Mouse (Mus musculus) embryonic facial prominence, embryonic 13.5 days (tissue): Measurements from ENCODE around the gene Cnnm4. TPM values are rescaled to one million over a fixed set of nuclear protein-coding genes. Genes with fewer than 3 reads are reported as not detected.
A peak's percentile ranks its signal among the peaks of the same experiment; 100 is the strongest.

Experiments
- ATAC-seq: fragments of 200-750 bp; cut with Nextera tagmentation; 2 replicates; pipeline ENCODE4 v1.8.0; 2017; ENCODE audit warnings: low read depth; ENCODE audit not compliant: insufficient number of reproducible peaks, insufficient read depth, low FRiP score, low TSS enrichment
- H3K27ac ChIP-seq: fragments of 300-500 bp; sonication (generic); 2 replicates; pipeline ENCODE4 v1.5.1; 2015; ENCODE audit warnings: moderate library complexity, mild to moderate bottlenecking, inconsistent platforms
- H3K27me3 ChIP-seq: fragments of 300-500 bp; sonication (generic); 2 replicates; pipeline ENCODE4 v1.6.1; 2015; ENCODE audit warnings: mild to moderate bottlenecking, inconsistent platforms
- H3K36me3 ChIP-seq: fragments of 300-500 bp; sonication (generic); 2 replicates; pipeline ENCODE4 v1.6.1; 2015; ENCODE audit warnings: mild to moderate bottlenecking, inconsistent platforms
- H3K4me1 ChIP-seq: fragments of 300-500 bp; sonication (generic); 2 replicates; pipeline ENCODE4 v1.6.1; 2015; ENCODE audit warnings: inconsistent platforms
- H3K4me2 ChIP-seq: fragments of 300-500 bp; sonication (generic); 2 replicates; pipeline ENCODE4 v1.6.1; 2015; ENCODE audit warnings: moderate library complexity, mild to moderate bottlenecking, inconsistent platforms
- H3K4me3 ChIP-seq: fragments of 300-500 bp; sonication (generic); 2 replicates; pipeline ENCODE4 v1.5.1; 2015; ENCODE audit warnings: mild to moderate bottlenecking, inconsistent platforms
- H3K9ac ChIP-seq: fragments of 300-500 bp; sonication (generic); 2 replicates; pipeline ENCODE4 v1.6.1; 2015; ENCODE audit warnings: mild to moderate bottlenecking, inconsistent platforms
- H3K9me3 ChIP-seq: fragments of 300-500 bp; sonication (generic); 2 replicates; pipeline ENCODE4 v1.6.1; 2016; ENCODE audit warnings: inconsistent platforms
- WGBS: fragments of 180-500 bp; shearing (Covaris S2); methylation state at CpG from one replicate; pipeline ENCODE4 v1.1.7; 2015; ENCODE audit warnings: mixed read lengths; 5-methylcytosine and 5-hydroxymethylcytosine counted together
- polyA plus RNA-seq: library from polyadenylated mRNA; unstranded; fragments of >200 nt; fragmentation: Nextera tagmentation; extraction: Ambion mirVana; gene quantifications from 2 replicates; pipeline ENCODE4 v1.2.1, GENCODE M21; 2015

Cnnm4 gene
- polyA plus RNA-seq, 1 experiment from 2014 or later = 15.6 TPM

DNA sequence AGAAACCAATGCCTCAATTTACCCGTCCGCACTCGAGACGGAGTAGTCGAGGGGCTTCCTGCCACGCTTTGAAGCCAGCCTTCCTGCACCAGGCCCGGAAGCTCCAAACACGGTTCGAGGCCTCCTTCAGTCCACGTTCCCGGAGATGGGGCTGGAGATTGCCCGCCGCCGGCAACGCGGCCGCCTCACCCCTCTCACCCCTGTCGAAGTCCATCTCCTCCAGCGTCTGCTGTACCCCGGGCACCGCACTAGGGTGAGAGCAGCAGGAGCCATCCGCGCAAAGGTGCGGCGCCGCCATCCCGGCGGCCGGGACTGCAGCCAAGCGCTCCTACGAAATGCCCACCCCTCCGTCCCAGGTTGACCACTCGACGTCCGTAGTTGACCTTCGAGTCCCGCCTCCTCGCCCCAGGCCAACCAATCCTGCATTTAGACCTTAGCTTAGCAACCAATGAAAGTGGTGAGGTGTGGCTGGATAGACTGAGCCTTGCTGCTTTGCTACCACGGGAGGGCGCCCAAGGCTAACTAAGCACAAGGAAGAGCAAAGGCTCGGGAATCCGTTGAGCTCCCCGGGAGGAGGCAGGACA lies 75.6 kb downstream of the Cnnm4 start, which contains the start of gene Ankrd39:
Gene Ankrd39, minus strand, starts transcription at position 558 of the 584 bp plus-strand sequence.
- peaks cover 54% of the 10 kb centered on the region for H3K4me1 ChIP-seq
- under 1% methylated on average over 43 of the region's 43 CpGs for WGBS
- H3K36me3 ChIP-seq = peaks cover 47% of the 10 kb centered on the region
- no peaks in the 10 kb centered on the region for H3K9me3 ChIP-seq
- peak; percentile 88 for ATAC-seq
- H3K27ac ChIP-seq = peak within 1 kb of the TSS; percentile 89
- peak within 1 kb of the TSS; percentile 74 for H3K4me2 ChIP-seq
- peak within 1 kb of the TSS; percentile 71 for H3K4me3 ChIP-seq
- H3K27me3 ChIP-seq = no peaks in the 10 kb centered on the region
- H3K9ac ChIP-seq = peak within 1 kb of the TSS; percentile 78

DNA sequence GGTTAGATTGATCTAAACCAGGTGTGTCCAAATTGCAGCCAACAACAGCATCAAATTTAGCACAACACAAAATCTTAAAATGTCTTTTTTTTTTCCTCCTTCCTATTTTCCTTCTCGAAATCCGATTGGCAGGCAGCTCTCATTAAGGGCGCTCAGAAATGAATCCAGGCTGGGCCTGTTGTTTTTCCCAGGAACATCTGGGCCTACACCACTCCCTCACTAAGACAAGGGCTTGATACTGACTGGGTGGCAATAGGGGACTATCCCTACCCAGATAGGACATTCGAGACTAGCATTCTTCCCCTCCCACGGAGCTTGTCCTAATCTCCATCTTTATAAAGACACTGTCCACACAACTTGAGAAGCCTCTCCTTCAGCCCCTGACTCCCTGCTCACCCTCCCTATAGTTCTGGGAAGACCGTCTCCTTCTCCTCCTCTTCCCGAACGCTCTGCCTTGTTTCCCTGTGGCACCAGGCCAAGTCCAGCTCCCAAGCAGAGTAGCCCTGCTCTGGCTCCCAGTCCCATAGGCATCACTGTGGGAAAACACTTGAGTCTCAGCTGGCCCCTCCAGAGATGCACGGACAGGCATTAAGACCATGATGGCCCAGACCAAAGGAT lies 76.7 kb downstream of the Cnnm4 start:
- Histone ChIP-seq H3K9me3 (no peaks in the 10 kb centered on the region), H3K4me3 (no peak overlapping the region), H3K9ac (peak overlapping the region; percentile 57), H3K27me3 (no peaks in the 10 kb centered on the region), H3K4me1 (peaks cover 54% of the 10 kb centered on the region), H3K27ac (peak overlapping the region; percentile 89), H3K36me3 (peaks cover 51% of the 10 kb centered on the region), H3K4me2 (peak overlapping the region; percentile 38; the same call in 1 of the 2 replicates)
- no peak for ATAC-seq
- WGBS = 22% methylated on average over 9 of the region's 9 CpGs

DNA sequence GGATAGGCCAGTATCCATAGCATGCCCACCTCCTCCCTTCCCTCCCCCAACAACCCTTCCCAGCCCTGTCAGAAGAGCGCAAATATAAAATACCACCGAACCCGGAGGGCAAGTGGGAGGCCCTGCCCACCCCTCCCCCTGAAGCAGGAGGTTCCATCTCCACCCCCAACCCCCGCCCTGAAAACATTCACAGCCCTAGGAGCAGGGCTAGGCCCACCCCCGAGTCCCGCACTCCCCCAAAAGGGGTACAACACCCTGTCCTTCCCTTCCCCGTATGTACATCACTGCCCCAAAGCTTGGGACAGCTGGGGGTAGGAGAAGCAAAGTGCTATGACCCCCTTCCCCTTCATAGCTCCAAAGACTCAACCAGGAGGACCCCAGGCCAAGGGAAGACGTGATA lies 77.4 kb downstream of the Cnnm4 start:
- ATAC-seq = no peak
- Histone ChIP-seq H3K4me2 (peak overlapping the region; percentile 24; the same call in 1 of the 2 replicates), H3K9me3 (no peaks in the 10 kb centered on the region), H3K9ac (peak overlapping the region; percentile 55), H3K4me1 (peaks cover 48% of the 10 kb centered on the region), H3K27me3 (no peaks in the 10 kb centered on the region), H3K4me3 (peak overlapping the region; percentile 9; the same call in 1 of the 2 replicates), H3K36me3 (peaks cover 57% of the 10 kb centered on the region), H3K27ac (peak overlapping the region; percentile 89)
- WGBS = 29% methylated on average over 8 of the region's 8 CpGs

DNA sequence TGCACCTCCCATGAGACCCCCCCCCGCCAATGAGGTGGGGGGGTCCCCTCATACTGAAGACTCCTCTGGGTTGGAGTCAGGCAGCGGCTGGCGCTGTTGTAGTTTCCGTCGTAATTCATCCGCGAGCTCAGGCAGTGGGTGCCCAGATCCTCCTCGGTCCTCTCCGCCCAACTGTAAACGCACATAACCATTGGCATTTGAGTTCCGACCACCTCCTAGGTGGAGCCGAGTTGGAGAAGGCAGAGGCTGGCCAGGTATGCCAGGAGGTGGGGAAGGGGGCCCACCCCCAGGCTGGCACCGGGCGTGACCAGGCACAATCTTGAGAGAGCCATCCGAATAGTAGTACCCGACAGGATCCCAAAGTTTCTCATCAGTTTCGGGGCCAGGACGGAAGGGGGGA lies 78.1 kb downstream of the Cnnm4 start:
- Histone ChIP-seq H3K27ac (peak overlapping the region; percentile 89), H3K4me2 (peak overlapping the region; percentile 24; the same call in 1 of the 2 replicates), H3K27me3 (no peaks in the 10 kb centered on the region), H3K4me1 (peaks cover 49% of the 10 kb centered on the region), H3K36me3 (peaks cover 65% of the 10 kb centered on the region), H3K9ac (peak overlapping the region; percentile 55), H3K4me3 (0 out of 2 replicates have a peak overlapping the region, but pooled peaks have one; percentile 9), H3K9me3 (no peaks in the 10 kb centered on the region)
- 80% methylated on average over 18 of the region's 18 CpGs for WGBS
- ATAC-seq = no peak

DNA sequence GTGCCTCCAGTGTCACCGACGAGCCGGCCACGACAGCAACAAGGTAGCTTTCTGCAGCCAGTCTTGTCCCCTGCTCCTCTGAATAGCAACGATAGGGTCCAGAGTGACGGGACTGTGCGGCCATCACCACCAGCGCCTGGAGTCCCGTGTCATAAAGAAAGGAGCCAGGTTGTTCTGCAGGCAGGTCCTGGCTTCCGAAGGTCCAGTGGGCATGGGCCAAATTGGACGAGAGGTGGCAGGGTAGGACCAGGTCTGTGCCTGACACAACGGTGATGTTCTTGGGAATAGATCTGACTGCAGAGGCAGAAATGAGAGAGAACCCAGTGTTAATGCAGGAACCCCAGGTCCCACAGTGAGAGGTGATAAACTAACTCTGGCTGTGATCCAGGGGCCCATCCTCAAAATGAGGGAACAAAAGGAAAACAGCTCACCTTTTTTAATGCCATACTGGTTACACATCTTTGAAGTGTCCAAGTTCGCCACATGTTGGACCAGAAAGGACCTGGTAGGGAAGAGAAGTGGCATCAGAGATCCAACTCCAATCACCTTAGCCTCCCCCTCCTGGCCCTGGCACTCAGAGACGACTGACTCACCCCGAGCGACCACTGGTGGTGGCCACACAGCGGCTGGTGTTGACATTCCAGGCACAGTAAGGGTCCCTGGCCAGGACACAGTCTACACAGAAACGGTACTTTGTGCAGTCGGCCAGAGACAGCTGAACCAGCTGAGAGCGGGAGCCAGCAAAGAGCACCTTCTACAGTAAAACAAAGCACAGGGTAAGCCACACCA lies 78.8 kb downstream of the Cnnm4 start:
- H3K4me2 ChIP-seq = no peak overlapping the region
- H3K27me3 ChIP-seq = no peaks in the 10 kb centered on the region
- H3K9ac ChIP-seq = no peak overlapping the region
- peaks cover 57% of the 10 kb centered on the region for H3K4me1 ChIP-seq
- no peak overlapping the region for H3K4me3 ChIP-seq
- WGBS = 80% methylated on average over 20 of the region's 20 CpGs
- peaks cover 72% of the 10 kb centered on the region for H3K36me3 ChIP-seq
- ATAC-seq = no peak
- H3K9me3 ChIP-seq = no peaks in the 10 kb centered on the region
- H3K27ac ChIP-seq = 0 out of 2 replicates have a peak overlapping the region, but pooled peaks have one; percentile 89

DNA sequence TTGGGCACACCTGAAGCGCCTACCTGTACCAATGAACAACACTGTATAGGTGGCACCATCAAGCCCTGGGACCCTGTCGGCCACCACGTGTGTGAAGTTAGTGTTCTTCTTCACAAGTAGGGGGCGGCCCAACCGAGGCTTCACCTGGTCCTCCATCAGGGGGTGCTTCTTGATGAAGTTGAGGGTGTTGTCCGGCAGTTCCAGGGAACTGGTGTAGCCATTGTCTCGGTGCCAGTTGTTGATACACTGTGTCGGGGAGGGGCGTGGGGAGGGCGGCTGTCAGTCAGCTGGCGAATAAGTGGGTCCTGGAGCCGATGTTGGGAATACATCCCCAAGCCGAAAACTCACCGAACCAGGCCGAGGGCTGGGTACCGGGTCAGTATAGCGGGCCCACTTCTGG lies 80.5 kb downstream of the Cnnm4 start:
- no peak for ATAC-seq
- no peaks in the 10 kb centered on the region for H3K27me3 ChIP-seq
- 87% methylated on average over 17 of the region's 17 CpGs for WGBS
- no peak overlapping the region for H3K4me3 ChIP-seq
- H3K4me2 ChIP-seq = no peak overlapping the region
- H3K4me1 ChIP-seq = peaks cover 58% of the 10 kb centered on the region
- H3K9me3 ChIP-seq = no peaks in the 10 kb centered on the region
- peaks cover 73% of the 10 kb centered on the region for H3K36me3 ChIP-seq
- H3K9ac ChIP-seq = no peak overlapping the region
- no peak overlapping the region for H3K27ac ChIP-seq

DNA sequence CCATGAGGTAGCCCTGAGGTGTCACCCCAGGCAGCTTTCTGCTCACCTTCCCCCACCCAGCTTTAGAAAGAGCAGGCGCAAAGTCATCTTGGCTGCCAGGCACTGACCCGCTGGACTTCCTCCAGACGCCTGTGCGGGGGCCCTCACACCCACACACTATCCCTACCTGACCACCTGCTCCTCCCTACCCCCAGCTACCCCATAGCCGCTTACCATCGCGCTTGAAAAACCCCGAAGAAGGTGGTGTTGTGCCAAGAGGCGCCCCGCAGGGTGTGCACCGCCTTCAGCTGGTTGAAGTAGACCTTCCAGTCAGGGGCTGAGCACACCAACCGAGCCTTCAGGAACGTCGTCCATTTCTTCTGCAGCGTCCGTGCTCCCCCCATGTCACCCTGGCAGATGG lies 81.1 kb downstream of the Cnnm4 start:
- Histone ChIP-seq H3K9me3 (no peaks in the 10 kb centered on the region), H3K36me3 (peaks cover 73% of the 10 kb centered on the region), H3K27ac (no peak overlapping the region), H3K4me3 (no peak overlapping the region), H3K4me2 (no peak overlapping the region), H3K4me1 (peaks cover 54% of the 10 kb centered on the region), H3K9ac (no peak overlapping the region), H3K27me3 (no peaks in the 10 kb centered on the region)
- ATAC-seq = no peak
- 90% methylated on average over 16 of the region's 16 CpGs for WGBS

DNA sequence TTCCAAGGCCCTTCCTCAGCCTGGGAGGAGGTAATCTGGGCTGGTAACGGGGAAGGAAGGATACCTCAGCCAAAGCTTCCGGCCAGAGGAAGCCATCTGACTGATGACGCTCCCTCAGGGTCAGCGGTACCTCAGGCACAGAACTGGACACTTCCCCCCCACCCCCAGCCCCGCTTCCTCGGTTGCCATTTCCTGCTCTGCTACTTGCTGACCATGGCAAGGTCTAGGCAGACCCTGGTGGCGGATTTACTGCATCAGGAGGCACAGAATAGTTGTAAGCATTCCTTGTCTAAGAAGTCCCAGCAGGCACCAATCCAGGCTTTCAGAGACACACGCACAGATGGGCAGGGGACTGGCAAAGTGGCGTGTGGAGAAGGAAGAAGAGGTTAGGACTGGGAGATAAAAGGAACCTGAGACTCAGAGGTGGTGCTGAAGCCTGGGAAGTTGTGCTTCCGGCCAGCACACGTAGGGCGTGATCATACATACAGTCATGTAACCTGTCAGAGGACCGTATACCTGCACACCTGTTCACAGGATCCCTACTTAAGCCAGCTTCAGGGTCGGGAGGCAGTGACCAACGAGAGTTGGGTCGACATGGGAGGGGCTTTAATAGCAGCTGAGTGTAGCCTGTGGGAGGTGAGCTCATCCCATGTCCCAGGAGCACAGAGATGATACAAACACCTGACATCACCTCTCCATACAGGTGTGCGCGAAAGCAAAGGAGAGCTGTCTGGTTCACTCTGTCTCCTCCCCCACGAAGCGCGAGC lies 83.4 kb downstream of the Cnnm4 start:
- Histone ChIP-seq H3K4me2 (peak overlapping the region; percentile 96), H3K9ac (peak overlapping the region; percentile 99), H3K27me3 (no peaks in the 10 kb centered on the region), H3K9me3 (no peaks in the 10 kb centered on the region), H3K4me3 (peak overlapping the region; percentile 96), H3K4me1 (peaks cover 45% of the 10 kb centered on the region), H3K27ac (peak overlapping the region; percentile 100), H3K36me3 (peaks cover 55% of the 10 kb centered on the region)
- ATAC-seq = no peak
- WGBS = 67% methylated on average over 21 of the region's 21 CpGs

DNA sequence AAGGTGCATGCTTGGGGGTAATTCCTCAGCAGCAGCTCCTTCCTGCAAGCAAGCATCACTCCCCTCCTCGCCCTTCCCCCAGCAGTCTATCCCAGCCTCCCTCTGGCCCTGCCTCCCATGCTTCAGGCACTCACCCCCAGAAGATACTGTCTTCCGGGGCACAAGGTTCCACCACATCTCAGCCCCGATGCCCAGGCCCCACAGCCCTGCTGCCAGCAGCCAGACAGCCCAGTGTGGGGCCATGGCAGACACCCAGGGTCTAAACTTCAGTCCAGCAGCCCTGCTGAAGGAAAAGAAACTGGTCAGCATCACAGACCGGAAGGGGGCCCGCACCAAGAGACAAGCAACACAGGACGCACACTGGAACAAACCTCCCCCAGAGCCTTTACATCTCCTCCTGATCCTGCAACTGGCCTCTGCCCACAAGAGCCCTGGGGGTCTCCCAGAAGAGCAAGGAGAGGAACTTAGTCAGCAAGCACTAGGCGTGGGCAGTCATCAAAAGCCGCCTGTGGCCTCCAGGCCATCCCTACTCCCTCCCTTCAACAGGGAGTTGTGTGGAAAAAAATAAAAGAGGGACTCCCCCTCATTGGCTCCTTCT lies 84.5 kb downstream of the Cnnm4 start:
- Histone ChIP-seq H3K9ac (peak overlapping the region; percentile 99), H3K27ac (peak overlapping the region; percentile 100), H3K36me3 (peaks cover 44% of the 10 kb centered on the region), H3K4me2 (peak overlapping the region; percentile 96), H3K4me1 (peaks cover 39% of the 10 kb centered on the region), H3K27me3 (no peaks in the 10 kb centered on the region), H3K4me3 (peak overlapping the region; percentile 96), H3K9me3 (no peaks in the 10 kb centered on the region)
- no peak for ATAC-seq
- 0% methylated on average over 8 of the region's 8 CpGs for WGBS

DNA sequence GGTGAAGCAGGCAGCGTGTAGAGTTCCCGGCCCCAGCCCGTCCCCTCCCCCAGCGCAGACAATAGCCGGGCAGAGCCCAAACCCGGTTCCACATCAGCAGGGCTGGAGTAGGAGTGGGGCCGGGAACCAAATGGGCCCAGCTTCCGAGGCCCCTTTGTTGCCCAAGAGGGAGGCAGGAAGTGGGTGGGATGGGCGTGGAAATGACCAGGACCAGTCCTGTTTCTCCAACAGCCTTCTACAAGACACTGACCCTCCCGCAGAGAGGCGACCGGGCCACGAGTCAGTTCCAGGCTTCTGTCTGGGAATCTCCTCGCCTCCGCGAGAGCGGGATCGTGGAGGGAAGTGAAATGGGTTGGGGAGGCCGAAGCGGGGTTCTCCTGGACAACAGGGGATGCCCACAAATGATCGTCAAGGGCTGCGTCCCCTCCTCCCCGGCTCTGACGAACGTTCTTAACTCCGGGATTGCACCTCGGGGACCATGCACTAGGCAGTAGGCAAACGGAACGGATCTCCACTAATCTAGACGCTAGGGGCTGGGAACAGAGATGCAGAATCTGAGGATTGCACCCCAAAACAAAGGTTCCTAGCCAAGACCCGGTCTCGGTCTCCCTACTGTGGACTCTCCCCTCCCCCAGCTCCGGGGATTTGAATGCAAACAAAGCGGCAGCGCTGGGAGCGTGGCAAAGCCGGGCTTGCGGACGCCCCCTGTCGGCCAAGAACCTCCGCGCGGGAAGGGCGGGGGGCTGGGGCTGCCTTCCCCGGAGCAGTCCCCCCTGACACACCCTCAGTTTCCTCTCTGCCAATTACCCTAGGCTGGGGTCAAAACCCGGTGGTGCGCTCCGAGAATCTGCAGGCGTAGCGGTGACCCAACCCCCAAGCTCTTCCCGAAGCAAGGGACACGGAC lies 85.4 kb downstream of the Cnnm4 start:
- H3K27ac ChIP-seq = peak overlapping the region; percentile 100
- peak overlapping the region; percentile 99 for H3K9ac ChIP-seq
- H3K36me3 ChIP-seq = peaks cover 35% of the 10 kb centered on the region
- H3K27me3 ChIP-seq = no peaks in the 10 kb centered on the region
- ATAC-seq = peak; percentile 70
- peaks cover 45% of the 10 kb centered on the region for H3K4me1 ChIP-seq
- H3K4me3 ChIP-seq = peak overlapping the region; percentile 96
- H3K9me3 ChIP-seq = no peaks in the 10 kb centered on the region
- H3K4me2 ChIP-seq = peak overlapping the region; percentile 96
- under 1% methylated on average over 52 of the region's 52 CpGs for WGBS
